8 mouse cellular contexts compared by ENCODE assay signal in genomic region chr3:135328560-135328959, GRCm38 (mm10). TPM values are rescaled to one million over a fixed set of nuclear protein-coding genes. Genes with fewer than 3 reads are reported as not detected.
DNase-seq lines count a peak whose midpoint lies in the region; ATAC-seq and TF ChIP-seq lines count a peak whose summit lies in the region.

No protein-coding gene starts in this region.

- WGBS in kidney, adult 2 months, result 52% methylated on average over 3 of the region's 3 CpGs
- 44% methylated on average over 3 of the region's 3 CpGs for WGBS in kidney, embryonic 14.5 days
- 37% methylated on average over 3 of the region's 3 CpGs for WGBS in embryonic facial prominence, embryonic 11.5 days

- no peak for TF ChIP-seq POLR2A in kidney, adult 2 months (IDR thresholded peaks at IDR 0.05; ENCODE audit: low read depth, low read length)
- no peak for TF ChIP-seq POLR2A in CH12.LX (IDR thresholded peaks at IDR 0.05; ENCODE audit: low read depth, low read length)

- H3K9ac ChIP-seq in kidney, embryonic 14.5 days (ENCODE audit: low read depth, low read length), result no peak overlapping the region
- H3K9ac ChIP-seq in CH12.LX (ENCODE audit: insufficient read depth, low read depth), result no peak overlapping the region
- H3K9ac ChIP-seq in embryonic facial prominence, embryonic 11.5 days (replicated peaks; ENCODE audit: low read length), result no peak overlapping the region

- no peak for ATAC-seq in kidney, embryonic 14.5 days (ENCODE audit: low FRiP score, low TSS enrichment)
- peak; percentile 59 for ATAC-seq in activated CD4-positive, CD25-positive, alpha-beta regulatory T cell, adult 4 months
- no peak for ATAC-seq in embryonic facial prominence, embryonic 11.5 days (replicated peaks; ENCODE audit: insufficient number of reproducible peaks, low FRiP score, low TSS enrichment, low read depth)
- no peak; the same call in 1 of the 2 replicates for ATAC-seq in erythroblast, adult 5-6 weeks (replicated peaks; ENCODE audit: low FRiP score, poor library complexity, severe bottlenecking)

- H3K36me3 ChIP-seq in kidney, adult 2 months (ENCODE audit: control insufficient read depth, insufficient read depth, low read length), result no peaks in the 10 kb centered on the region
- H3K36me3 ChIP-seq in kidney, embryonic 14.5 days (ENCODE audit: control insufficient read depth, insufficient read depth, low read length), result no peaks in the 10 kb centered on the region
- no peaks in the 10 kb centered on the region for H3K36me3 ChIP-seq in CH12.LX (replicated peaks in 1 of 2; ENCODE audit: control insufficient read depth in 1 of 2, insufficient read depth in 1 of 2, low read length in 1 of 2)
- H3K36me3 ChIP-seq in embryonic facial prominence, embryonic 11.5 days (replicated peaks; ENCODE audit: control insufficient read depth, insufficient read depth, low read depth, low read length), result no peaks in the 10 kb centered on the region

- peak; percentile 59 for TF ChIP-seq RAD21 in CH12.LX (IDR thresholded peaks at IDR 0.05; ENCODE audit: low read depth, low read length)

- peak; percentile 59 for TF ChIP-seq CTCF in kidney, adult 2 months (conservative IDR thresholded peaks at IDR 0.05; ENCODE audit: insufficient read depth, insufficient read length, low read depth, low read length)
- peak; percentile 88 to 90 for TF ChIP-seq CTCF in CH12.LX (conservative IDR thresholded peaks at IDR 0.05 in 1 of 2, IDR thresholded peaks at IDR 0.05 in 1 of 2; ENCODE audit: low read depth in 2 of 2, low read length in 2 of 2)

- H3K9me3 ChIP-seq in kidney, embryonic 14.5 days (ENCODE audit: control insufficient read depth, low read length), result no peaks in the 10 kb centered on the region
- H3K9me3 ChIP-seq in CH12.LX (replicated peaks; ENCODE audit: low read length), result no peaks in the 10 kb centered on the region
- H3K9me3 ChIP-seq in embryonic facial prominence, embryonic 11.5 days (replicated peaks; ENCODE audit: control insufficient read depth, low read length), result no peaks in the 10 kb centered on the region

- dilution Hi-C loops in CH12.LX (cut with MboI; ENCODE audit: extremely low pct_ligation_motif_present, extremely low pct_unique_long_range_greater_than_20kb, low sequenced_read_pairs), result no loop called here

- no peak overlapping the region for H3K4me2 ChIP-seq in kidney, embryonic 14.5 days (replicated peaks; ENCODE audit: low read depth, low read length)
- H3K4me2 ChIP-seq in CH12.LX (ENCODE audit: insufficient read depth, low read depth, poor library complexity, severe bottlenecking), result peak overlapping the region; percentile 14; the same call in 1 of the 2 replicates
- H3K4me2 ChIP-seq in embryonic facial prominence, embryonic 11.5 days (ENCODE audit: low read depth, low read length), result no peak overlapping the region

- TF ChIP-seq EP300 in CH12.LX (IDR thresholded peaks at IDR 0.05; ENCODE audit: low read length), result no peak

- no peak overlapping the region for H3K4me3 ChIP-seq in kidney, adult 2 months (ENCODE audit: insufficient read depth, low read depth, low read length)
- no peak overlapping the region for H3K4me3 ChIP-seq in kidney, embryonic 14.5 days (ENCODE audit: low read length)
- H3K4me3 ChIP-seq in CH12.LX (replicated peaks in 1 of 3; ENCODE audit: low read depth in 2 of 3, low read length in 2 of 3, poor library complexity in 1 of 3), result no peak overlapping the region
- H3K4me3 ChIP-seq in embryonic facial prominence, embryonic 11.5 days (ENCODE audit: low read depth, low read length), result no peak overlapping the region

- no peak overlapping the region for H3K27ac ChIP-seq in kidney, adult 2 months (ENCODE audit: insufficient read depth, low read depth, low read length)
- H3K27ac ChIP-seq in kidney, embryonic 14.5 days (ENCODE audit: low read depth, low read length), result no peak overlapping the region
- H3K27ac ChIP-seq in CH12.LX (ENCODE audit: insufficient read depth, low read depth), result no peak overlapping the region
- no peak overlapping the region for H3K27ac ChIP-seq in embryonic facial prominence, embryonic 11.5 days (replicated peaks; ENCODE audit: low read depth, low read length)

- H3K4me1 ChIP-seq in kidney, adult 2 months (ENCODE audit: control insufficient read depth, insufficient read depth, low read length), result no peaks in the 10 kb centered on the region
- no peaks in the 10 kb centered on the region for H3K4me1 ChIP-seq in kidney, embryonic 14.5 days (ENCODE audit: control insufficient read depth, insufficient read depth, low read length)
- no peaks in the 10 kb centered on the region for H3K4me1 ChIP-seq in CH12.LX (ENCODE audit: control insufficient read depth in 1 of 2, insufficient read depth in 2 of 2)
- no peaks in the 10 kb centered on the region for H3K4me1 ChIP-seq in embryonic facial prominence, embryonic 11.5 days (ENCODE audit: control insufficient read depth, insufficient read depth, low read length)

- peak; percentile 80 for DNase-seq in kidney, adult 2 months
- peak; percentile 87 for DNase-seq in CH12.LX (ENCODE audit: extremely low read depth)
- peak; percentile 55 for DNase-seq in embryonic facial prominence, embryonic 11.5 days (ENCODE audit: low spot score)
- DNase-seq in left cerebral cortex, postnatal 25 days (ENCODE audit: low spot score in 2 of 2), result peak; percentile 11 to 12
- peak; percentile 67 for DNase-seq in retina, embryonic 14.5 days (ENCODE audit: low spot score)

- H3K79me2 ChIP-seq in CH12.LX (replicated peaks; ENCODE audit: control insufficient read depth, extremely low read depth, insufficient read depth, poor library complexity, severe bottlenecking), result no peaks in the 10 kb centered on the region

- intact Hi-C loops in left cerebral cortex, postnatal 25 days (cut with DNase I), result no loop called here

- in situ Hi-C loops in CH12.LX (cut with MboI; ENCODE audit: low pct_ligation_motif_present, low pct_unique_long_range_greater_than_20kb, low sequenced_read_pairs), result loop anchor here (5.0 kb wide), 1 partner anchor 36 kb away; no protein-coding TSS in a partner anchor

- no peaks in the 10 kb centered on the region for H3K27me3 ChIP-seq in kidney, adult 2 months (replicated peaks; ENCODE audit: control insufficient read depth, insufficient read depth, low read length)
- no peaks in the 10 kb centered on the region for H3K27me3 ChIP-seq in kidney, embryonic 14.5 days (ENCODE audit: control insufficient read depth, insufficient read depth, low read length)
- H3K27me3 ChIP-seq in CH12.LX (replicated peaks), result no peaks in the 10 kb centered on the region
- no peaks in the 10 kb centered on the region for H3K27me3 ChIP-seq in embryonic facial prominence, embryonic 11.5 days (ENCODE audit: control insufficient read depth, insufficient read depth, low read length)

TF ChIP-seq in CH12.LX, 34 proteins besides CTCF, POLR2A, EP300 and RAD21:
- TF ChIP-seq JUND (conservative IDR thresholded peaks at IDR 0.05; ENCODE audit: low read depth, low read length), result no peak
- TF ChIP-seq SMC3 (IDR thresholded peaks at IDR 0.05; ENCODE audit: low read depth, low read length), result peak; percentile 93

RNA-seq across cellular contexts. Expression of gene Slc9b1, which starts 19.3 kb away (rescaled TPM):
- 0.06 TPM in 1 of 2 replicates, not detected in the other for polyA plus RNA-seq in kidney, adult 2 months (2012; rRNA removed)
- polyA plus RNA-seq in kidney, embryonic 14.5 days (2014; fragmentation: Nextera tagmentation; extraction: Ambion mirVana), result 0.27 and 0.46 TPM in 2 replicates
- total RNA-seq in CH12.LX (2012; rRNA removed) (1.3 and 1.9 TPM in 2 replicates), CH12.LX (2014; rRNA removed) (2.3 and 2.7 TPM in 2 replicates)
- 2.3 and 3.1 TPM in 2 replicates for polyA plus RNA-seq in CH12.LX (2012; ENCODE audit: insufficient read length, low read depth)
- polyA plus RNA-seq in activated CD4-positive, CD25-positive, alpha-beta regulatory T cell, adult 4 months (2017; shearing (Covaris generic)), result under 1 TPM; 0.29 to 0.48 TPM
- 0.63 TPM in 1 of 2 replicates, not detected in the other for polyA plus RNA-seq in embryonic facial prominence, embryonic 11.5 days (2014; fragmentation: Nextera tagmentation; extraction: Ambion mirVana)
- not detected for total RNA-seq in left cerebral cortex, postnatal 25 days (2021)
- total RNA-seq in erythroblast, adult 5-6 weeks (2015; ENCODE audit: low replicate concordance), result not detected in 2 replicates
- not detected in 2 replicates for total RNA-seq in erythroblast, adult 5-6 weeks (2017; ENCODE audit: low replicate concordance)

RNA-seq across cellular contexts. Expression of gene Slc9b2, which starts 21.1 kb away (rescaled TPM):
- 0.30 and 0.59 TPM in 2 replicates for polyA plus RNA-seq in kidney, adult 2 months (2012; rRNA removed)
- 2.5 and 4.9 TPM in 2 replicates for polyA plus RNA-seq in kidney, embryonic 14.5 days (2014; fragmentation: Nextera tagmentation; extraction: Ambion mirVana)
- total RNA-seq in CH12.LX (2012; rRNA removed) (1.4 and 1.5 TPM in 2 replicates), CH12.LX (2014; rRNA removed) (2.8 and 3.2 TPM in 2 replicates)
- 3.9 and 4.2 TPM in 2 replicates for polyA plus RNA-seq in CH12.LX (2012; ENCODE audit: insufficient read length, low read depth)
- polyA plus RNA-seq in activated CD4-positive, CD25-positive, alpha-beta regulatory T cell, adult 4 months (2017; shearing (Covaris generic)), result 10 to 100 TPM; 14.2 to 17.1 TPM
- 3.5 and 5.5 TPM in 2 replicates for polyA plus RNA-seq in embryonic facial prominence, embryonic 11.5 days (2014; fragmentation: Nextera tagmentation; extraction: Ambion mirVana)
- total RNA-seq in left cerebral cortex, postnatal 25 days (2021), result 1 to 10 TPM; 3.3 to 3.5 TPM
- not detected in 2 replicates for total RNA-seq in erythroblast, adult 5-6 weeks (2015; ENCODE audit: low replicate concordance)
- not detected in 2 replicates for total RNA-seq in erythroblast, adult 5-6 weeks (2017; ENCODE audit: low replicate concordance)

RNA-seq across cellular contexts. Expression of gene Bdh2, which starts 47.5 kb away (rescaled TPM):
- polyA plus RNA-seq in kidney, adult 2 months (2012; rRNA removed), result 247 and 284 TPM in 2 replicates
- polyA plus RNA-seq in kidney, embryonic 14.5 days (2014; fragmentation: Nextera tagmentation; extraction: Ambion mirVana), result 18.1 and 18.2 TPM in 2 replicates
- total RNA-seq in CH12.LX (2012; rRNA removed), result 2.0 and 2.2 TPM in 2 replicates
- total RNA-seq in CH12.LX (2014; rRNA removed), result 1.2 TPM in 2 replicates
- 1.3 and 2.3 TPM in 2 replicates for polyA plus RNA-seq in CH12.LX (2012; ENCODE audit: insufficient read length, low read depth)
- not detected for polyA plus RNA-seq in activated CD4-positive, CD25-positive, alpha-beta regulatory T cell, adult 4 months (2017; shearing (Covaris generic))
- polyA plus RNA-seq in embryonic facial prominence, embryonic 11.5 days (2014; fragmentation: Nextera tagmentation; extraction: Ambion mirVana), result 14.7 and 16.8 TPM in 2 replicates
- 1 to 10 TPM; 3.1 to 4.0 TPM for total RNA-seq in left cerebral cortex, postnatal 25 days (2021)
- not detected in 2 replicates for total RNA-seq in erythroblast, adult 5-6 weeks (2015; ENCODE audit: low replicate concordance)
- not detected in 2 replicates for total RNA-seq in erythroblast, adult 5-6 weeks (2017; ENCODE audit: low replicate concordance)

Comparison
In these comparisons a context has a peak if more than half of its experiments do, and no peak if none do; other contexts are left out.
1. RNA of gene Bdh2, which starts 47.5 kb away (polyA plus RNA-seq): 247 to 284 TPM in kidney, adult 2 months; 18.1 to 18.2 TPM in kidney, embryonic 14.5 days, 14.7 to 16.8 TPM in embryonic facial prominence, embryonic 11.5 days, 1.3 to 2.3 TPM in CH12.LX and not detected in activated CD4-positive, CD25-positive, alpha-beta regulatory T cell, adult 4 months; every median in the first group is over 10 times any median in the second.
2. DNase-seq: peak in every context shown above with its lines; median percentile 87 in CH12.LX; 80 in kidney, adult 2 months; 67 in retina, embryonic 14.5 days; 55 in embryonic facial prominence, embryonic 11.5 days; 12 in left cerebral cortex, postnatal 25 days.